8 mouse cellular contexts compared by ENCODE assay signal in genomic region chr8:13677413-13677883, GRCm38 (mm10). TPM values are rescaled to one million over a fixed set of nuclear protein-coding genes. Genes with fewer than 3 reads are reported as not detected.
A peak's percentile ranks its signal among the peaks of the same experiment; 100 is the strongest.
DNase-seq lines count a peak whose midpoint lies in the region; ATAC-seq and TF ChIP-seq lines count a peak whose summit lies in the region.

Gene Rasa3, minus strand, starts transcription at chr8:13677603.

- H3K27ac ChIP-seq in hindbrain, embryonic 10.5 days: peak within 1 kb of the TSS; percentile 90
- H3K27ac ChIP-seq in lung, postnatal 0 days (ENCODE audit: low read length): peak within 1 kb of the TSS; percentile 96

- WGBS in hindbrain, embryonic 10.5 days: under 1% methylated on average over 42 of the region's 42 CpGs
- 4% methylated on average over 29 of the region's 42 CpGs for WGBS in lung, postnatal 0 days

- no peaks in the 10 kb centered on the region for H3K36me3 ChIP-seq in hindbrain, embryonic 10.5 days
- no peaks in the 10 kb centered on the region for H3K36me3 ChIP-seq in lung, postnatal 0 days (ENCODE audit: insufficient read depth, low read length)

- ATAC-seq in frontal cortex, adult (ENCODE audit: low TSS enrichment): peak; percentile 84
- ATAC-seq in lung, postnatal 0 days: peak; percentile 96

- no peak for TF ChIP-seq EP300 in lung, postnatal 0 days (IDR thresholded peaks at IDR 0.05)

- no peak for TF ChIP-seq CTCF in lung, postnatal 0 days (IDR thresholded peaks at IDR 0.05)

- peak; percentile 98 for DNase-seq in MN1 (ENCODE audit: low spot score)
- peak; percentile 98 for DNase-seq in cerebellum, adult 9-10 months
- DNase-seq in hindbrain, embryonic 10.5 days (ENCODE audit: low spot score): peak; percentile 95
- DNase-seq in layer of hippocampus, adult 9-11 months: peak; percentile 98
- peak; percentile 99 for DNase-seq in lung, postnatal 0 days (ENCODE audit: low spot score)
- peak; percentile 88 for DNase-seq in ovary, postnatal 14 days (ENCODE audit: low spot score)
- peak; percentile 97 for DNase-seq in thymus, postnatal 14 days

- H3K4me1 ChIP-seq in hindbrain, embryonic 10.5 days (replicated peaks): peaks cover 37% of the 10 kb centered on the region
- peaks cover 14% of the 10 kb centered on the region; the same call in 1 of the 2 replicates for H3K4me1 ChIP-seq in lung, postnatal 0 days (ENCODE audit: insufficient read depth, low read depth, low read length)

- peak within 1 kb of the TSS; percentile 91 for H3K4me2 ChIP-seq in lung, postnatal 0 days (replicated peaks; ENCODE audit: low read depth, low read length)

- peak within 1 kb of the TSS; percentile 74 for H3K4me3 ChIP-seq in hindbrain, embryonic 10.5 days
- peak within 1 kb of the TSS; percentile 86 for H3K4me3 ChIP-seq in lung, postnatal 0 days (ENCODE audit: low read depth, low read length)

- peak within 1 kb of the TSS; percentile 79 for H3K9ac ChIP-seq in lung, postnatal 0 days (replicated peaks; ENCODE audit: low read depth)

- no peaks in the 10 kb centered on the region for H3K9me3 ChIP-seq in hindbrain, embryonic 10.5 days
- no peaks in the 10 kb centered on the region for H3K9me3 ChIP-seq in lung, postnatal 0 days (ENCODE audit: low read length)

- H3K27me3 ChIP-seq in hindbrain, embryonic 10.5 days (ENCODE audit: insufficient read depth, poor library complexity, severe bottlenecking): peaks cover 20% of the 10 kb centered on the region
- no peaks in the 10 kb centered on the region for H3K27me3 ChIP-seq in lung, postnatal 0 days (replicated peaks; ENCODE audit: insufficient read depth, low read length)

RNA-seq across cellular contexts. Expression of gene Rasa3, which starts in this region (rescaled TPM):
- polyA plus RNA-seq in hindbrain, embryonic 10.5 days (2016; fragmentation: Nextera tagmentation; extraction: Ambion mirVana): 28.8 and 31.8 TPM in 2 replicates
- 28.5 and 28.6 TPM in 2 replicates for polyA plus RNA-seq in lung, postnatal 0 days (2015; fragmentation: Nextera tagmentation; extraction: Ambion mirVana)

Comparison
In these comparisons a context has a peak if more than half of its experiments do, and no peak if none do; other contexts are left out.
1. Peak in every context shown above with its lines: DNase-seq, ATAC-seq, H3K4me3 ChIP-seq and H3K27ac ChIP-seq.